Mouse (Mus musculus): ENCODE results near the gene Notum. TPM values are rescaled to one million over a fixed set of nuclear protein-coding genes. Genes with fewer than 3 reads are reported as not detected.

Notum gene
- polyA plus RNA-seq, 1 experiment from 2014 or later: 6.2 TPM

GRCm38 (mm10) chr11:120613976-120614375 lies 47.0 kb downstream of the Notum start:
- Histone ChIP-seq H3K27me3 (no peaks in the 10 kb centered on the region), H3K9ac (no peak overlapping the region), H3K27ac (replicated peaks) (no peak overlapping the region), H3K36me3 (peaks cover 59% of the 10 kb centered on the region), H3K9me3 (replicated peaks) (no peaks in the 10 kb centered on the region), H3K4me3 (replicated peaks) (no peak overlapping the region), H3K4me1 (peaks cover 21% of the 10 kb centered on the region), H3K4me2 (replicated peaks) (no peak overlapping the region)
- no peak for ATAC-seq (ENCODE audit: insufficient number of reproducible peaks, low FRiP score, low TSS enrichment, low read depth)
- WGBS: 82% methylated on average over 8 of the region's 8 CpGs

GRCm38 (mm10) chr11:120613481-120613972 lies 47.4 kb downstream of the Notum start:
- H3K27me3 ChIP-seq: 0 out of 2 replicates have a peak, but pooled peaks cover 3% of the 10 kb centered on the region
- 94% methylated on average over 10 of the region's 10 CpGs for whole genome bisulfite sequencing
- H3K36me3 ChIP-seq: peaks cover 55% of the 10 kb centered on the region
- no peaks in the 10 kb centered on the region for H3K9me3 ChIP-seq (replicated peaks)
- H3K27ac ChIP-seq (replicated peaks): no peak overlapping the region
- no peak overlapping the region for H3K4me2 ChIP-seq (replicated peaks)
- H3K4me1 ChIP-seq: peaks cover 25% of the 10 kb centered on the region
- H3K4me3 ChIP-seq (replicated peaks): no peak overlapping the region
- H3K9ac ChIP-seq: no peak overlapping the region
- no peak for ATAC-seq (ENCODE audit: insufficient number of reproducible peaks, low FRiP score, low TSS enrichment, low read depth)

- WGBS: 53% methylated on average over 6 of the region's 6 CpGs
- H3K36me3 ChIP-seq: peaks cover 51% of the 10 kb centered on the region
- no peak for ATAC-seq (ENCODE audit: insufficient number of reproducible peaks, low FRiP score, low TSS enrichment, low read depth)
Measured at GRCm38 (mm10) chr11:120612763-120613162, 48.2 kb downstream of the Notum start.

GRCm38 (mm10) chr11:120610477-120611046 lies 50.4 kb downstream of the Notum start:
- H3K36me3 ChIP-seq: peaks cover 59% of the 10 kb centered on the region
- no peak overlapping the region for H3K27ac ChIP-seq (replicated peaks)
- H3K4me2 ChIP-seq (replicated peaks): no peak overlapping the region
- H3K9me3 ChIP-seq (replicated peaks): no peaks in the 10 kb centered on the region
- peaks cover 15% of the 10 kb centered on the region for H3K4me1 ChIP-seq
- WGBS: 74% methylated on average over 9 of the region's 9 CpGs
- no peak overlapping the region for H3K4me3 ChIP-seq (replicated peaks)
- H3K9ac ChIP-seq: no peak overlapping the region
- ATAC-seq (ENCODE audit: insufficient number of reproducible peaks, low FRiP score, low TSS enrichment, low read depth): no peak
- H3K27me3 ChIP-seq: 0 out of 2 replicates have a peak, but pooled peaks cover 3% of the 10 kb centered on the region

More at GRCm38 (mm10) chr11:120612763-120613162, 48.2 kb downstream of the Notum start:
- Histone ChIP-seq H3K27ac (replicated peaks) (no peak overlapping the region), H3K4me2 (replicated peaks) (no peak overlapping the region), H3K9me3 (replicated peaks) (no peaks in the 10 kb centered on the region), H3K4me1 (peaks cover 29% of the 10 kb centered on the region), H3K4me3 (replicated peaks) (no peak overlapping the region), H3K27me3 (0 out of 2 replicates have a peak, but pooled peaks cover 3% of the 10 kb centered on the region), H3K9ac (no peak overlapping the region)

- Histone ChIP-seq H3K9ac (no peak overlapping the region), H3K4me3 (replicated peaks) (no peak overlapping the region), H3K27ac (replicated peaks) (no peak overlapping the region), H3K4me1 (peaks cover 15% of the 10 kb centered on the region), H3K9me3 (replicated peaks) (no peaks in the 10 kb centered on the region), H3K36me3 (peaks cover 65% of the 10 kb centered on the region), H3K4me2 (replicated peaks) (0 out of 2 replicates have a peak overlapping the region, but pooled peaks have one; percentile 57), H3K27me3 (0 out of 2 replicates have a peak, but pooled peaks cover 3% of the 10 kb centered on the region)
- no peak for ATAC-seq (ENCODE audit: insufficient number of reproducible peaks, low FRiP score, low TSS enrichment, low read depth)
- WGBS: 33% methylated on average over 8 of the region's 8 CpGs
Measured at GRCm38 (mm10) chr11:120609250-120609649, 51.7 kb downstream of the Notum start.

GRCm38 (mm10) chr11:120608241-120609034 lies 52.5 kb downstream of the Notum start, which contains the start of gene Npb:
Gene Npb (plus strand): TSS chr11:120608477.
- peaks cover 15% of the 10 kb centered on the region for H3K4me1 ChIP-seq
- H3K9ac ChIP-seq: peak within 1 kb of the TSS; percentile 12
- H3K27ac ChIP-seq (replicated peaks): no peak within 1 kb of the TSS
- H3K36me3 ChIP-seq: peaks cover 65% of the 10 kb centered on the region
- WGBS: 5% methylated on average over 45 of the region's 45 CpGs
- H3K4me2 ChIP-seq (replicated peaks): peak within 1 kb of the TSS; percentile 57
- ATAC-seq (ENCODE audit: insufficient number of reproducible peaks, low FRiP score, low TSS enrichment, low read depth): no peak
- H3K27me3 ChIP-seq: 0 out of 2 replicates have a peak, but pooled peaks cover 3% of the 10 kb centered on the region
- H3K4me3 ChIP-seq (replicated peaks): peak within 1 kb of the TSS; percentile 30
- no peaks in the 10 kb centered on the region for H3K9me3 ChIP-seq (replicated peaks)

GRCm38 (mm10) chr11:120606764-120607163 lies 54.2 kb downstream of the Notum start:
- no peak for ATAC-seq (ENCODE audit: insufficient number of reproducible peaks, low FRiP score, low TSS enrichment, low read depth)
- H3K27ac ChIP-seq (replicated peaks): no peak overlapping the region
- 0 out of 2 replicates have a peak, but pooled peaks cover 3% of the 10 kb centered on the region for H3K27me3 ChIP-seq
- no peaks in the 10 kb centered on the region for H3K9me3 ChIP-seq (replicated peaks)
- peaks cover 15% of the 10 kb centered on the region for H3K4me1 ChIP-seq
- WGBS: 77% methylated on average over 4 of the region's 4 CpGs
- peaks cover 65% of the 10 kb centered on the region for H3K36me3 ChIP-seq
- no peak overlapping the region for H3K4me3 ChIP-seq (replicated peaks)
- no peak overlapping the region for H3K9ac ChIP-seq
- no peak overlapping the region for H3K4me2 ChIP-seq (replicated peaks)

- H3K4me1 ChIP-seq: peaks cover 15% of the 10 kb centered on the region
- H3K4me3 ChIP-seq (replicated peaks): no peak overlapping the region
- H3K27me3 ChIP-seq: 0 out of 2 replicates have a peak, but pooled peaks cover 3% of the 10 kb centered on the region
- 90% methylated on average over 7 of the region's 7 CpGs for WGBS
- ATAC-seq (ENCODE audit: insufficient number of reproducible peaks, low FRiP score, low TSS enrichment, low read depth): no peak
- H3K9me3 ChIP-seq (replicated peaks): no peaks in the 10 kb centered on the region
- no peak overlapping the region for H3K9ac ChIP-seq
- H3K36me3 ChIP-seq: peaks cover 61% of the 10 kb centered on the region
- H3K27ac ChIP-seq (replicated peaks): no peak overlapping the region
- H3K4me2 ChIP-seq (replicated peaks): no peak overlapping the region
Measured at GRCm38 (mm10) chr11:120605667-120606066, 55.3 kb downstream of the Notum start.

Small RNAs within 50 kb of the gene (microRNA-seq; reads per million reads assigned to microRNA genes)
- 0.86 reads per million for gene Mir6936 (ENCODE audit: borderline number of aligned reads)

Other genes starting within 250 kb of the Notum start
- 34.1 and 36.3 TPM in 2 replicates for gene Nploc4, start 223.5 kb downstream of the Notum start, polyA plus RNA-seq (2015; fragmentation: Nextera tagmentation; extraction: Ambion mirVana)
- gene Tspan10, start 218.5 kb downstream of the Notum start, polyA plus RNA-seq (2015; fragmentation: Nextera tagmentation; extraction: Ambion mirVana): 1.9 and 2.1 TPM in 2 replicates
- 0.26 and 0.31 TPM in 2 replicates for gene Pde6g, start 207.7 kb downstream of the Notum start, polyA plus RNA-seq (2015; fragmentation: Nextera tagmentation; extraction: Ambion mirVana)
- 14.0 and 15.5 TPM in 2 replicates for gene Oxld1, start 203.1 kb downstream of the Notum start, polyA plus RNA-seq (2015; fragmentation: Nextera tagmentation; extraction: Ambion mirVana)
- gene Ccdc137, start 203.1 kb downstream of the Notum start, polyA plus RNA-seq (2015; fragmentation: Nextera tagmentation; extraction: Ambion mirVana): 32.4 and 38.5 TPM in 2 replicates
- 57.1 and 57.8 TPM in 2 replicates for gene Arl16, start 193.6 kb downstream of the Notum start, polyA plus RNA-seq (2015; fragmentation: Nextera tagmentation; extraction: Ambion mirVana)
- gene Mrpl12, start 176.6 kb downstream of the Notum start, polyA plus RNA-seq (2015; fragmentation: Nextera tagmentation; extraction: Ambion mirVana): 118 and 126 TPM in 2 replicates
- 47.3 and 53.6 TPM in 2 replicates for gene Slc25a10, start 169.3 kb downstream of the Notum start, polyA plus RNA-seq (2015; fragmentation: Nextera tagmentation; extraction: Ambion mirVana)
- gene Gcgr, start 130.5 kb downstream of the Notum start, polyA plus RNA-seq (2015; fragmentation: Nextera tagmentation; extraction: Ambion mirVana): 0.60 TPM in 2 replicates
- 235 and 237 TPM in 2 replicates for gene Mcrip1, start 111.4 kb downstream of the Notum start, polyA plus RNA-seq (2015; fragmentation: Nextera tagmentation; extraction: Ambion mirVana)
- gene Ppp1r27, start 110.0 kb downstream of the Notum start, polyA plus RNA-seq (2015; fragmentation: Nextera tagmentation; extraction: Ambion mirVana): 1.8 and 2.3 TPM in 2 replicates
- 831 and 838 TPM in 2 replicates for gene P4hb, start 87.9 kb downstream of the Notum start, polyA plus RNA-seq (2015; fragmentation: Nextera tagmentation; extraction: Ambion mirVana)
- 593 and 594 TPM in 2 replicates for gene Arhgdia, start 79.6 kb downstream of the Notum start, polyA plus RNA-seq (2015; fragmentation: Nextera tagmentation; extraction: Ambion mirVana)
- 420 and 426 TPM in 2 replicates for gene Alyref, start 62.8 kb downstream of the Notum start, polyA plus RNA-seq (2015; fragmentation: Nextera tagmentation; extraction: Ambion mirVana)
- 219 and 224 TPM in 2 replicates for gene Anapc11, start 62.8 kb downstream of the Notum start, polyA plus RNA-seq (2015; fragmentation: Nextera tagmentation; extraction: Ambion mirVana)
- gene Npb, start 52.7 kb downstream of the Notum start, polyA plus RNA-seq (2015; fragmentation: Nextera tagmentation; extraction: Ambion mirVana): 1.8 and 1.9 TPM in 2 replicates
- 141 TPM in 2 replicates for gene Pcyt2, start 43.2 kb downstream of the Notum start, polyA plus RNA-seq (2015; fragmentation: Nextera tagmentation; extraction: Ambion mirVana)
- 34.7 and 35.0 TPM in 2 replicates for gene Sirt7, start 35.9 kb downstream of the Notum start, polyA plus RNA-seq (2015; fragmentation: Nextera tagmentation; extraction: Ambion mirVana)
- 36.4 and 38.7 TPM in 2 replicates for gene Mafg, start 27.6 kb downstream of the Notum start, polyA plus RNA-seq (2015; fragmentation: Nextera tagmentation; extraction: Ambion mirVana)
- 53.8 and 54.5 TPM in 2 replicates for gene Pycr1, start 17.4 kb downstream of the Notum start, polyA plus RNA-seq (2015; fragmentation: Nextera tagmentation; extraction: Ambion mirVana)
- 1.0 and 1.6 TPM in 2 replicates for gene Myadml2, start 13.0 kb downstream of the Notum start, polyA plus RNA-seq (2015; fragmentation: Nextera tagmentation; extraction: Ambion mirVana)
- gene Aspscr1, start 11.8 kb upstream of the Notum start, polyA plus RNA-seq (2015; fragmentation: Nextera tagmentation; extraction: Ambion mirVana): 114 and 120 TPM in 2 replicates
- 145 and 157 TPM in 2 replicates for gene Cenpx, start 52.6 kb upstream of the Notum start, polyA plus RNA-seq (2015; fragmentation: Nextera tagmentation; extraction: Ambion mirVana)
- gene Lrrc45, start 52.8 kb upstream of the Notum start, polyA plus RNA-seq (2015; fragmentation: Nextera tagmentation; extraction: Ambion mirVana): 69.7 and 82.2 TPM in 2 replicates
- gene Rac3, start 60.3 kb upstream of the Notum start, polyA plus RNA-seq (2015; fragmentation: Nextera tagmentation; extraction: Ambion mirVana): 64.5 and 75.4 TPM in 2 replicates
- gene Dcxr, start 66.1 kb upstream of the Notum start, polyA plus RNA-seq (2015; fragmentation: Nextera tagmentation; extraction: Ambion mirVana): 35.9 and 36.6 TPM in 2 replicates
- 193 and 315 TPM in 2 replicates for gene Cbr2, start 70.9 kb upstream of the Notum start, polyA plus RNA-seq (2015; fragmentation: Nextera tagmentation; extraction: Ambion mirVana)
- gene Hmga1b, start 101.6 kb upstream of the Notum start, polyA plus RNA-seq (2015; fragmentation: Nextera tagmentation; extraction: Ambion mirVana): 3.8 and 5.9 TPM in 2 replicates
- gene Rfng, start 123.0 kb upstream of the Notum start, polyA plus RNA-seq (2015; fragmentation: Nextera tagmentation; extraction: Ambion mirVana): 56.0 and 62.0 TPM in 2 replicates
- 205 and 214 TPM in 2 replicates for gene Gps1, start 123.1 kb upstream of the Notum start, polyA plus RNA-seq (2015; fragmentation: Nextera tagmentation; extraction: Ambion mirVana)
- gene Dus1l, start 135.2 kb upstream of the Notum start, polyA plus RNA-seq (2015; fragmentation: Nextera tagmentation; extraction: Ambion mirVana): 61.4 and 64.4 TPM in 2 replicates
- 46.2 and 48.8 TPM in 2 replicates for gene Fasn, start 163.4 kb upstream of the Notum start, polyA plus RNA-seq (2015; fragmentation: Nextera tagmentation; extraction: Ambion mirVana)

Data from embryonic facial prominence, embryonic 15.5 days (tissue).